Mouse (Mus musculus) kidney, postnatal 4 days (tissue): Measurements from ENCODE around the gene Rbks.
A peak's percentile ranks its signal among the peaks of the same experiment; 100 is the strongest.

Experiments used
- DNase-seq, 2 experiments: peaks; one replicate each; pipeline ENCODE4 v3.0.0; 2021; ENCODE audit warnings: mixed read lengths in 2 of 2

Rbks gene

GRCm38 (mm10) chr5:31576539-31576975 lies 120.9 kb downstream of the Rbks start:
- DNase-seq: peak; percentile 40 to 67
